Mouse (Mus musculus): ENCODE results near the gene Ttbk2.

- TF ChIP-seq CTCF (IDR thresholded peaks at IDR 0.05; ENCODE audit: extremely low read depth, insufficient read depth, low read length), result no peak
- no peak for TF ChIP-seq POLR2A (IDR thresholded peaks at IDR 0.05; ENCODE audit: extremely low read depth, insufficient read depth, low read length)
These were observed 139.5 kb downstream of the Ttbk2 start for GRCm38 (mm10) chr2:120710948-120711347.

All from cortical plate, adult 2 months (tissue).